Mouse (Mus musculus): ENCODE results near the gene Tenm4.
A peak's percentile ranks its signal among the peaks of the same experiment; 100 is the strongest.

Tenm4 gene

DNA sequence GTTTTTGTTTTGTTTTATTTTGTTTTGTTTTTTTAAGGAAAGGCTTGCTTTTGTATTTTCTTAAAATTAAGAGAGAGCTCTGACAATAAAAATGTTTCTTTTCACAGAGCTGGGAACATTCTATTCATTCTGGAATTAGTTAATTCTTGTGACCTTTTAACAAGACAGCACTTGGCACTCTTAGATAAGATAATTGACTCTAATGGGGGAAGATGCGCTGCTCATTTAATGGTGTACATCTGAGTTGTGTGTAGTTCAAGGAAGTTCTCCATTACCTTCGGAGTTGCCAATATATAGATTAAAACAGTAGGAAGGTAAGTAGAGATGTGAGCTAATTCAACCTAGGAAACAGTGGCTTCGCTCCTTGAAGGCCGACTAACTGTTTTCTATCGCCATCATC lies 554.6 kb downstream of the Tenm4 start:
- DNase-seq (ENCODE audit: low read depth, low spot score) = no peak

DNA sequence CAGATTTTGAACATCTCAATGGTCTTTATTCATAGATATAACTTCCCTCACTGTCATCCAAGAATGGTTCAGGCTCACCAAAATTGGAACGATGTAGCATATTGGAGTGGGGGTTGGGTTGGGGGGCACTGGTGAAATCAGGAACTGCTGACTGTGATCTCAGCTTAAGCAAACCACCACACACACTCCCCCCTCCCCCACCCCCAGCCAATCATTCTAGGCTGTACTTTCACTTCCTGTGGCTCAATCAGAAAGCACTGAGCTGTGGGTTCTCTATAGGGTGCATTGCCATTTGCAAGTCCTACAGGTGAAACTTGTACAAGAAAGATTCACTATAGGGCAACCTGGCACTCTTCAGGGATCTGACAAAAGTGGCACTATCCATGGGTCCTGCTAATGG lies 559.3 kb downstream of the Tenm4 start:
- no peak for DNase-seq (ENCODE audit: low read depth, low spot score)

DNA sequence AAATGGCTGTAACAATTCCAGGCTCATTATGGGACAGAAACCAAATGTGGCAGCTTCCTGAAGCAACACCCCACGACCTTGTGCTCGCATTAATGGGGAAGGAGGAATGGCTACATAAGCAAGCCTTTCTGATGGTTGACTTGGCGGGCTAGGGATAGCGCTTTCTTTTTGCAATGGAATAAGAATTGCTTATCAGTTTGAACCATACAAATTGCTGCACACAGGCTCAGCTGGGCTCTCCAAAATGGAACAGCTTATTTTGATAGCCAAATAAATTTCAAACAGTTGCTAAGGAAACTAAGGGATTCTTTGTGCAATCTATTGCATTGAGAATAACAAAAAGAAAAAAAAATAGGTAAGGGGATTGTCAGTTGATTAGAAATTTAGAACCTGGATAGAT lies 560.9 kb downstream of the Tenm4 start:
- DNase-seq (ENCODE audit: low read depth, low spot score) = no peak

DNA sequence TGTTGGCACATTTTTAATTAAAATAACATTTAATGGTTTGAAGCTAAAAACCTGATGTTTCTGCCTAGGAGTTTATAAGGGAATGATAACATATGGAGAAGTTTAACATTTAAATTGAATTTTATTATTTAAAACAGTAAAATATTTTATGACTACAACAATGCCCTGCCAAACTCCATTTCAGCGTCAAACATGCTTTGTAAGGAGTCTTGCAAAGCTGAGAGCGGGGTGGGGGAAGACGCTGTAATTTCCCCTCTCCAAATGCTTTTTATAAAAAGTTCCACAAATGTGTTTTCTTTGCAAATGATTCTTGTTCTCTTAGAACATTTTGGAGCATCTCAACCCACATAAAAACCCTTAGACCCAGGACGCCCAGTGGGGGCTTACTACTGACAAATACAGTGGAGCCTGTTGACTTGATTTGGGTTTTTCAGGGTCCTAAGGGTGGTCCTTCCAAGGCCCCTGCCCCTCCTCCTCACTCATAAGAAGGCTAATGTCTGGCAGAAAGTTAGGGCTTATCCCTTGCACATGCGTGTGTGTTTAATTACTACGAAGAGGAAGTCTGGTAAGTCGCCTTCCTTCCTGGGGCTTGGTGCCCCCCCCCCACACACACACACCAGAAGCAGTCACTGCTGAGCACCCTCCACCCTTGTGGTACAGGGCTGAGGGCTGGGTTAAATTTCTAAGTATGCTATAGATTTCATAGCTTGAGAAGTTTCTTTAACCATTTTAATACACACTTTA lies 563.4 kb downstream of the Tenm4 start:
- DNase-seq (ENCODE audit: low read depth, low spot score) = no peak

DNA sequence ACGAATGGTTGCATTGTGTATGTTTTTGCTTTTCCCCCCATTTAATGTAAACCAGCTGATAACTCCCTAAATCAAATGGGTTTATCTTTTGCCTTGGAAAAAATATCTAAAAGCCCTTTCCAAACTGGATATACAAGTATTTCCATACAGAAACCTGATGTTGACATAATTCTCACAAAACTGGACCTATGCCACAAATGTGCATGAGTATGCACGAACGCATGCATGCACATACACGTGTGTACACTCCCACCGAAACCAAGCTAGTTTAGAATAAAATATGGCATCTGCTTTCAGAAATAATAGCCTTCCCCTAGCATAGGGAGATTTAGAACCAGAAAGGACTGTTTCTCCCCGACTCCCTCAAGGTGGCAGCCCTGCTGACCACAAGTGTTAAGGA lies 569.6 kb downstream of the Tenm4 start:
- no peak for DNase-seq (ENCODE audit: low read depth, low spot score)

DNA sequence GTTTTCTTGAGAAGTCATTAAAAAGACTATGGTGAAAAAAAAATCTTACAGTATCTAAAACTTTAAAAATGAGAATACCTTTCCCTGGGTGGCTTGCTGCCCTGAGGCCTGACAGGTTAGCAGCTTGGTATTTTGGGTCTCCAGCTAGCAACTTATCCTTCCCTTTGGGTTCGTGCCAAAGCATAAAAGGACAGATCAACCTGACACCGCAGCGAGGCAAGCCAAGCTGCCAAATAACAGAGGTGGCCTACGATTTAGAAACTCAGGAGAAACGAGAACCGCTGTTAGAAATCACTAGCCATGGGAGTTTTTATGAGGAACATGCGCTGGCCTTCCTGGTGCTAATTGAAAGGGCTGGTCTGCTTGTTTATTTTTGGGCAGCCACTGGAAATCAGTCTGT lies 571.2 kb downstream of the Tenm4 start:
- no peak for DNase-seq (ENCODE audit: low read depth, low spot score)

DNA sequence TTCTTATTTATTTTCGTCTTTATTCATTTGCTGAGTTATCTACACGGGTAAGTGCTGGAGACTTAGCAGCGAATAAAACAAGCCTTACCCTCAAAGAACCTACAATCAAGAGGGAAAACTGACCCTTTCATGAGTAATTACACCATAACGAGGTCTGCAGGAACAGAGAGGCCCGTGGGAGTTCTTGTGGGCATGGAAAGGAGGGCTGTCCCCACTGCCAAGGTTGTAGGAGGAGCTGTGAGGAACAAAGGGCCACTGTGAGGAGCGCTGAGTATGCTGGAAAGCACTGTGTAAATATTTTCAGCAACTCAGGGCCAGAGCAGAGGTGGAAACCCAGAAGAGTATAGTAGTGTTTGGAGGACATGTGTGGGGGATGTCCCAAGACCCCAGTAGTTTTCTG lies 574.9 kb downstream of the Tenm4 start:
- DNase-seq (ENCODE audit: low read depth, low spot score) = peak; percentile 52

DNA sequence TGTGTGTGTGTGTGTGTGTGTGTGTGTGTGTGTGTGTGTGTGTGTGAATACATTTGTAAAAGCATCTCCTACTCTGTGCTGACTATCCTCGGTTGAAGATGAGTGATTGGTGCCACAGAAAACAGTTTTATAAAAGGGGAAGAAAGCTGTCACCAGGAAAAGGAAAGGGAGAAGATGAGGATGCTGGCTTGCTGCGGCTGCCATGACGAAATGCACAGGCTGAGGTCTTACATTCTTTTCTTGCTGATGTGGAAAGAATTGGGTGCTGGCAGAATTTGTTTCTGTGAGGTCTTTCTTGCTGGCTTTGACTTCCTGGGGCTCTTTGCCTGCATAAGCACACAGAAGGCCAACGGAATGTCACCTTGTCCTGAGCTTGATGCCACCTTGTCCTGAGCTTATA lies 575.7 kb downstream of the Tenm4 start:
- DNase-seq (ENCODE audit: low read depth, low spot score) = no peak

DNA sequence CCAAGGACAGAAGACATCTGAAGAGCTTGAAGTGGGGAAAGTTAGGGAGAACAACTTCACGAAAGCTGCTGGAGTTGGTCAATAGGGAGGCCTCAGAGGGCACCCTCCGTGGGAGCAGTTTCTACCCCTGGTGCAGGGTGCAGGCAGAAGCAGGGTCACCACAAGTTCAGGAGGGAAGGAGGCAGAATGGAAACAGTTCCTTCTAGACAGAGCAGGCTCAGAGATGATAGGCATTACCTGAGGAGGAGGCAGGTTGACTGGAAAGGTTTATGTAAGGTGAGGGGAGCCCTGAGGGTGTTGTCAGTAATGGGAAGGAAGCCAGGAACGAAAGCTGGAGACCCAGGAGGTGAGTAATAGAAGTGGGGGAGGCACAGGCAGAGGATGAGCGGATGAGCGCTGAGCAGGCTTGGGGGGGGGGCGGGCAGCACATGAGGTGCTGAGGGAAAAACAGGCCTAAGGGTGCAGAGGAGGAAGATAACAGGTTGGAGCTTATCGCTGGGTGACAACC lies 577.5 kb downstream of the Tenm4 start:
- DNase-seq (ENCODE audit: low read depth, low spot score) = no peak

DNA sequence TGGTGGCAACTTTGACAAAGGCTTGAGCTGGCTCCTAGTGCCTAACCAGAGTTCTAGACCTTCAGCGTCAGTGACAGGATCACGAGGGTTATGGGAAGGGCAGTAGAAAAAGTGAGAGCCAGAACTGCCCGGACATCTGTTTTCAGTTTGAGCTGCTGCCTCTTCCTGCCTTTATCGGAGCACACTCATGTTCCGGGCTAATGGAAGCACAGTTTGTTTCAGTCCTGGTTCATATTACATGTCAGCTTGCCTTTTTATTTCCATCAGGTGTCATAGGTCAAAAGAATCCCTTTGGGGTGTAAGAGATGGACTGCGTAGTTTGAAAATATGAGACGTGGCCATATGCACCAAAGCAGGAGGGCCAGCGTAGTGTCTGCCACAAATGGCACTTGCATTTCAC lies 578.7 kb downstream of the Tenm4 start:
- peak; percentile 30 for DNase-seq (ENCODE audit: low read depth, low spot score)

DNA sequence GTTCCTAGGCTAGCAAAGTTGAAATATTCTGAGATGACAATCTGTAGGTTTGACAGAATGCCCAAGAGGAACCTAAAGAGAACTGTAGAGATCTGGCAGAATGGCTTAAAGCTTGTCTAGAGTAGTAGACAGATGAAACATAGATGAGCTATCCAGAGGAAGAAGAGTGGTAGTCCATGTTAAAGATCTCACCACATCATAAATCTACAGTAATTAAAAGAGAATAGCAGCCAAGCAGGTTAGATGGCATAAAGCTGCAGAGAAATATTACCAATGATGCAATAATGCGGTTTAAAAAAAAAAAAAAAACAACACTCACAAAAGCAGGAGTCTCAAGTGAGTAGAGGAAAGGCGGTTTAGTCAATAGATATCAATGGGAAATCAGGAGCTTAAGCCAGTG lies 580.2 kb downstream of the Tenm4 start:
- DNase-seq (ENCODE audit: low read depth, low spot score) = no peak

DNA sequence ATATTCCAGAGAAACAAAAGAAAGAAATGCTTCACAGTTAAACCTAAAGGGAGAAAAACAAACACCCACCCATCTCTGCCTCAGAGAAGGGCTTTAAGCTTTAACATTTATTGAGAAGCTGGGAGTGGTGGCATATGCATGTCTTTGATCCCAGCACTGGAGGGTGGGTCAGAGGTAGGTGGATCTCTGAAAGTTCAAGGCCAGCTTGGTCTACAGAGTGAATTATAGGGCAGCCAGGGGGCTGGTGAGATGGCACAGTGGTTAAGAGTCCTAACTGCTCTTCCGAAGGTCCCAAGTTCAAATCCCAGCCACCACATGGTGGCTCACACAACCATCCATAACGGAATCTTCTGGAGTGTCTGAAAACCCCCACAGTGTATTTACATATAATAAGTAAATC lies 581.7 kb downstream of the Tenm4 start:
- no peak for DNase-seq (ENCODE audit: low read depth, low spot score)

DNA sequence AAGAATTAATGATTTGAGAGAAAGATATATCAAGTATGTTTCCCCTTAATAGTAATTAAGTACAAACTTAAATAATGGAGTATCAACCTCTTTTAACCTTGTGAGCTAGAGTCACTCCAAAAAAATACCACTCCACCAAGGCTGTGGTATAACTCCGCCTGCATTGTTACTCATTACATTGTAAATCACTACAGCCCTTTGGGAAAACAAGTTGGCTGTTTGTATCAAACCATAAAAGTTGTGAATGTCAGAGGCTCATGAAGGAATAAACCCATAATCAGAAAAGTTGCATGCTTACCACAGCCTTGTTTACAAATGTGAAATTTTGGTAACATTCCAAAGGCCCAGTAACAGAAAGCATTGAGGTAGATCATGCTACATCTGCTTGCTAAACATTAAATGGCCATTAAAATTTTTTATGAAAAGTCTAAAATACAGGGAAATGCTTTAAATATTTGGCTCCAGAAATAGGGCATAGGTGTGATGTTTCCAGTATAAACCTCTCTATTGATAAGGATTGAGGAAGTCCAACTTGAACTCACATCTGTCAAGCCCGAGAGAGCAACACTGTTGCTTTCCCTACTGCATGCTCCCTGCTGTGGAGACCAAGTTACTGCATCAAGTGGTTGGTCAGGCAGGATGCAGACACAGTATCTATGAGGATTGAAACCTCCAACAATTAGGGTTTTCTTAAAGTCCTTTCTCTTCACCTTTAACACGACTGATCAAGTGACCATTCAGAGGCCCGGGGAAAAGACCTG lies 582.5 kb downstream of the Tenm4 start:
- DNase-seq (ENCODE audit: low read depth, low spot score) = peak; percentile 12

DNA sequence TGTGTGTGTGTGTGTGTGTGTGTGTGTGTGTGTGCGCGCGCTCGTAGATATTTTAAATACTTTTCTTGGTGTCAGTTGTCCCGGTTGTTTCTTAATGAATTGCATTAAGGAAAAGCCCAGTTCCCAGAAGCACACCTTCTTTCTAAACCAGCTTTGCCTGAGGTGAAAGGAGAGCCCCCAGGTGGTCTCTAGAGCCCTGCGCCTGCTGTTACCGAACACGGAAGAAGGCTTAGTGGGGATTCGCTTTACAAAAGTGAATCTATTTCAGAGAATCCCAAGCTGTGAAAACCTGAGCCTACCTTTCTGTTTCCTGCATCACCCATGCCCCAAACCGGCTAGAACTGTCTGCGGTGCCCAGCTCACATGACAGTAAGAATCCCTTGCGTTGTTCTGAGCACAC lies 583.1 kb downstream of the Tenm4 start:
- DNase-seq (ENCODE audit: low read depth, low spot score) = no peak

DNA sequence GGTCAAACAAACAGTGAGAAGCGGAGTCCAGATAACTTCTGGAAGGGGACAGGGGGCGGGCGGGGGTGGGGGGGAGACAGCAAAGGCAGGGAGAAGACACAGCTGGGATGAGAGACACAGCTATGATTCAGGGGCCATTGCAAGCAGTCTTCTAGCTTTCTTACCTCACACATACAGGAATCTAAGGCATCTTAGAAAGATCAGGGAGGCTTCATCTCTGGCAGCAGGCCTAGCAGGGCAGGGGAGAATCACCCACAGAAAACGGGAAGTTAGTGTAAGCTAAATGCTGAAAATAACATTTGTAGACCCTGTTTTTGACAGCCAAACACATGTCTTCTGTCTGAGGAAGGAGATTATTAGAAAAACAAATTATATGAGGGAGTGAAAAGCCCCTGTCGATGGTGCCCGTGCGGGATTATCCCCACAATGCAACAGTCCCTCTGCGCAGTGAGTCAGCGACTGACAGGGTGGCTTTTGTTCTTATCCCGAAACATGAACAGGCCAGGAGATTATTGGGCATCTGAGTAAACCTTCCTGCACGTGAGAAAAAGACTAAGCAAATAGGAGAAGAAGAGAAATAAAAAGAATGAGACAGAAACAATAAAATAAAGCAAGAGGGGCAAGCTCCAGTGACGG lies 584.5 kb downstream of the Tenm4 start:
- DNase-seq (ENCODE audit: low read depth, low spot score) = no peak

DNA sequence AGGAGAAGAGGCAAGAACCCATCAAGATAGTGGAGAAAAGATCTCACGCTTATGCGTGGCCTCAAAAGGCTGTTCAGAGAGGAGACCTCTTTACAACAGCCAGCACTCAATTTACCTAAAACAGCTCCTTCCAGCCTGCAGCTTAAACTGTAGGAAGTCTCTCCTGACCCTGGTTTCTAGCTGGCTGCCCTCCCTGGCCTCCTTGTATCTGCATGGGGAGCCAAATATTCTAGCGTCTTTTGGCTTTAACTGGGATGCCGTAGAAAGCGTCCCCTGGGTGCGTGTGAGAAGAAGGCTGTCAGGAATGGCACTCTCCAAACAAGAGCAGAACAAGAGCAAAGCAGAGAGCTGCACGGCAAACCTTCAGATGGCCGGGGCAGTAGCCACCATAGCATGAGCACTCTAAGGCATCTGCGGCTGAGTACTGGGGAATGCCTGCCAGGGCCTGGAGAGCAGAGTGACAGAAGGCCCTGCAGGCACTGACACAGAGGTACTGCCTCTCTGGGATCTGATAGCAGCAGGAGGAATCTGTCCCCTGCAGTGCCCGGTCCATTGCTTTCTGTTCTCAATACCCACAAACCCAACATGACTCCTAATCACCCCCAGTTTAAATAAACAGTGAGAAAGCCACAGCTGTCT lies 585.2 kb downstream of the Tenm4 start:
- no peak for DNase-seq (ENCODE audit: low read depth, low spot score)

DNA sequence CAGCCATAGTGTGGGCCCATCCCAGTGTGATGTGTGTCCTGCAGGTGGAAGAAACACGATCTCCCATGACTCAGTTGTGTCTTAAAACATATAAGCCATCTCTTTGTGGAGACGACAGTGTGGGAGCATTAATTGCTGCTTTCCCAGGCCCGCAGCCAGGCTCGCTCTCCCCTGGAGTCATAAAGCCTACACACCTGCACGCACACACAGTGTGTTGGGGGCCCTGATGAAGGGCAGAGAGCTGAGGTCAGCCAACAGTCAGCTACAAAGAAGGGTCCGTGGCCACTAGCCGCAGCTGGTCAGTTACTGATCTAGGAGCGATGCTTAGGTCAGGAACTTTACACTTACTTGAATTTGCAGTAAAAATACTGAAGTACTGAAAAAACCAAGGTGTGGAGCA lies 586.0 kb downstream of the Tenm4 start:
- DNase-seq (ENCODE audit: low read depth, low spot score) = no peak

DNA sequence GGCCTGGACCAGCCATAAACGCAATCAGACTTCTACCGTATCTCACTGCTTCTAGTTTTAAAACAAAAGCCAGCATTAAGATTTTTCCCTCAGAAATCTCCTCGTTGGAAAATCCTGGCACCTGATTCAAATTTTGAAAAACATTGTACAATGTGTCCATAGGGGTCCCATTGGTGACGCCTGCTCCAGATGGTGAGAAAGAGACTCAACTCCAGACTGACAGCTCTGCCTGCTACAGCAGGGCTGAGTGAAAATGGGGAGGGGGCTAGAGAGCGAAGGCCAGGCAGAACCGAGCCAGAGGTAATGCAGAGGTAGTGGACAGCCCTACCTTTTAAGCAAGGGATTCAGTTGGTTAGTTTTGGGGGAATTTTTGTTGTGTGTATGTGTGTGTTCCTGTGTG lies 589.2 kb downstream of the Tenm4 start:
- no peak for DNase-seq (ENCODE audit: low read depth, low spot score)

DNA sequence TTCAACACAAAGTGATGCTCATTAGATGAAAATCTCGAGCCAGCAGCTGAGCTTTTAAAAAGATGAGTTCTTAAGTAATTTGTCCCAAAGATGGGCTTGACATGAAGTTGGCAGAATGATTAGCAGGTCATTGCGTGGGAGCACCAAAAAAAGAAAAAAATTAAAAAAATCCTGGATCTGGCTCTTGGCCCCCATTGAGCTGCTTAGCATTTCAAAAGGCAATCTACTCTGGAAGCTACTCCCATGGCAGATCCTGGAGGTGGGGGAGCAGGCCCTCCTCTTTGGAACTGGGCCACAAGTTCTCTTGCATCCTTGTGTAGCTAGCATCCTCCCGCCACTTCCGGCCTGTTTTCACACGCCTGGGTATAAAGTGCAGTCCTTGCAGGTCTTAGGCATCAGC lies 590.1 kb downstream of the Tenm4 start:
- no peak for DNase-seq (ENCODE audit: low read depth, low spot score)

DNA sequence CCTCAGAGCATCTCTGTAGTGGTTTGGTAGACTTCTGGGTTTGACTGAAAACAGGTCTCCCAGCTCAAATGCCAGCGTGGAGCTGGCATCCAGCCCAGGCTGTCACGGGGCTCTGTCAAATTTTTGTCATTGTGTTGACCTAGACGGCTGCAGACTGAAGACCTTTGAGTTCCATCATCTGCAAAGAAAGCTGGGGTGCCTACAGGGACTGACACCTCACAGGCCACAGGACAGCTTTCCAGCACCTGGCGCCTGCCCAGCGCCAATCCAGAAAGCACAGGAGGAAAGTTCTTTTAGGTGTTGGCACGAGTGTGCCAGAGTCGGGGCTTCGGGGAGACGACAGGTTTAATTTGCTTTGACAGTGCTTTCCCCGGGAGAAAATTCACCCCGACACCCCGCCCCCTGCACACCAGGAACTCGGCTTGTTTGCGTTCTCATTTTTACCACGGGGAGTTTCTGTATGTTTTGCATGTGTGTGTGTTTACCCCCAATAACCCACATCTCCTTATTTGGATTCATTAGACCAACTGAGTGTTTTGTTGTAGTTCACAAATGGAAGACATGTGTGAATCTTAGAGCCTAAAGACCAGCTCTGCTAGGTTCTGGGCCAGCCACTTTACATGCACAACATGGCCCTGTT lies 594.4 kb downstream of the Tenm4 start:
- no peak for DNase-seq (ENCODE audit: low read depth, low spot score)

DNA sequence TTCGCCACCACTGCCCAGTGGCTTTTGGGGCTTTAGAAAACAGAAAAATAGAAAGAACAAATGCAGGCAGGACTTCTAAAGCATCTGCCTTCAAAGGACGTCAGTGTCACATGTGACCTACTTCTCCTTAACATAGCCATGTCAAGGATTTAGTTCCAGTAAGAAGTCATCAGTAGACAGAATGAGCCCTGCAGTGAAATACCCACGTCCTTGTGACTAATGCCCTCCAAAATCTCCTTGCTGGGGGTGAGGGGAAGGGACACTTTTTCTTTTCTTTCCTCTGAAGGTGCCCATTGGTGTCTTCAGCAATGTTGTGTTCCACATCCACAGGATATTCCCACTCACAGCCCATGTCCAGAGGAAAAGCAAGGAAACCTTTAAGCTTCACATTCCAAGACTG lies 596.0 kb downstream of the Tenm4 start:
- DNase-seq (ENCODE audit: low read depth, low spot score) = no peak

DNA sequence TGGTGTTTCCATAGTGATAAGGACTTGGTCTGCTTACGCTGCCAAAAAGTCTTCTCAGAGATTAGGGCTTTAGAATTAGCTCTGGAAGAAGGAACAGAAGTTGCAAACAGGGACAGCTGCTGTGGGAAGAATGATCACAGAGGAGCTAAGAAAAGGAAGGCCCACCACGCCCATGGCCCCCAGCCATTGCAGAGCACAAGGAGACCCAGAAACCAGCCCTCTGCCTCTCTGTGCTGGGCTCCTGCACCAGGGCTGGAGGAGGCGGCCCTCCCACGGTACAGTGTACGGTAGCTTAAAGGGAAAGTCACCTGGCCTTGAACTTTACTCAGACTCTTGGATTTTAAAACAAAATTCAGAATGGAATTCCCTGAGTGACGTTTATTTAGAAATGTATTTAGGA lies 597.7 kb downstream of the Tenm4 start:
- DNase-seq (ENCODE audit: low read depth, low spot score) = no peak
